Mouse (Mus musculus) CH12.LX (cell line): ENCODE measurements around the gene Cenpu. TPM values are rescaled to one million over a fixed set of nuclear protein-coding genes. Genes with fewer than 3 reads are reported as not detected.

Experiments used
- DNase-seq: peaks from one replicate; pipeline ENCODE4 v3.0.0-alpha.2; 2013; ENCODE audit errors: extremely low read depth
- H3K27ac ChIP-seq: 2 replicates; pipeline ENCODE4 v1.5.1; 2012; ENCODE audit warnings: low read depth, mild to moderate bottlenecking, control low read depth, moderate library complexity; ENCODE audit not compliant: insufficient read depth
- H3K27me3 ChIP-seq: replicated peaks from 2 replicates; pipeline ENCODE3; 2012; ENCODE audit warnings: inconsistent platforms
- H3K36me3 ChIP-seq, 2 experiments: replicated peaks in 1 of 2; 2 replicates each; pipeline versions ENCODE3 to v1.6.1; 2012; ENCODE audit warnings: inconsistent platforms in 1 of 2, low read length in 1 of 2, mild to moderate bottlenecking in 1 of 2, mixed read lengths in 1 of 2, moderate library complexity in 1 of 2; ENCODE audit not compliant: control insufficient read depth in 1 of 2, insufficient read depth in 1 of 2
- H3K4me1 ChIP-seq, 2 experiments: 2 replicates each; pipeline ENCODE4 v1.6.1; 2012; ENCODE audit warnings: inconsistent platforms in 1 of 2, moderate library complexity in 1 of 2; ENCODE audit not compliant: insufficient read depth in 2 of 2, control insufficient read depth in 1 of 2
- H3K4me2 ChIP-seq: 2 replicates; pipeline ENCODE4 v1.6.1; 2012; ENCODE audit warnings: low read depth, mild to moderate bottlenecking, control low read depth; ENCODE audit not compliant: poor library complexity, insufficient read depth, severe bottlenecking
- H3K4me3 ChIP-seq, 3 experiments: fragments of 150-350 bp in 1 of 3; sonication (generic) in 1 of 3; replicated peaks in 1 of 3; 2 replicates each; pipeline versions ENCODE3 to v1.5.1; 2011 to 2012; ENCODE audit warnings: low read depth in 2 of 3, low read length in 2 of 3, mild to moderate bottlenecking in 2 of 3, moderate library complexity in 2 of 3, control low read depth in 1 of 3, improper control_type of control experiment in 1 of 3, inconsistent platforms in 1 of 3, mixed read lengths in 1 of 3; ENCODE audit not compliant: poor library complexity in 1 of 3
- H3K79me2 ChIP-seq: replicated peaks from 2 replicates; pipeline ENCODE4 v1.6.1; 2012; ENCODE audit warnings: mild to moderate bottlenecking, moderate library complexity; ENCODE audit not compliant: control insufficient read depth, poor library complexity, insufficient read depth, severe bottlenecking; ENCODE audit errors: extremely low read depth
- H3K9ac ChIP-seq: 2 replicates; pipeline ENCODE4 v1.6.1; 2012; ENCODE audit warnings: low read depth, mild to moderate bottlenecking, control low read depth, moderate library complexity; ENCODE audit not compliant: insufficient read depth
- H3K9me3 ChIP-seq: replicated peaks from 2 replicates; pipeline ENCODE3; 2012; ENCODE audit warnings: low read length, inconsistent platforms, mixed read lengths
- BHLHE40 ChIP-seq: IDR thresholded peaks from 2 replicates; pipeline ENCODE4 v1.6.1; 2011; ENCODE audit warnings: mild to moderate bottlenecking, low read depth, low read length, improper control_type of control experiment
- CHD1 ChIP-seq: IDR thresholded peaks from 2 replicates; pipeline ENCODE4 v1.6.1; 2012; ENCODE audit warnings: low read depth, low read length, improper control_type of control experiment, inconsistent platforms
- CHD2 ChIP-seq: IDR thresholded peaks from 2 replicates; pipeline ENCODE4 v1.6.1; 2011; ENCODE audit warnings: low read length, improper control_type of control experiment
- CTCF ChIP-seq, 2 experiments: IDR thresholded peaks in 1 of 2; conservative IDR thresholded peaks in 1 of 2; 2 replicates each; pipeline ENCODE4 v1.5.1; 2011 to 2012; ENCODE audit warnings: low read depth in 2 of 2, low read length in 2 of 2, improper control_type of control experiment in 1 of 2, inconsistent platforms in 1 of 2, mild to moderate bottlenecking in 1 of 2, moderate library complexity in 1 of 2
- E2F4 ChIP-seq: IDR thresholded peaks from 2 replicates; pipeline ENCODE4 v1.6.1; 2011; ENCODE audit warnings: low read depth, low read length, improper control_type of control experiment; ENCODE audit not compliant: insufficient replicate concordance
- ELF1 ChIP-seq: IDR thresholded peaks from 2 replicates; pipeline ENCODE4 v1.6.1; 2014; ENCODE audit warnings: low read depth, mild to moderate bottlenecking, inconsistent platforms, low read length, improper control_type of control experiment
- EP300 ChIP-seq: IDR thresholded peaks from 2 replicates; pipeline ENCODE4 v1.6.1; 2011; ENCODE audit warnings: low read length, improper control_type of control experiment
- ETS1 ChIP-seq: conservative IDR thresholded peaks from 2 replicates; pipeline ENCODE4 v1.6.1; 2012; ENCODE audit warnings: low read depth, mild to moderate bottlenecking, inconsistent platforms, low read length, improper control_type of control experiment, moderate library complexity
- GABPA ChIP-seq: IDR thresholded peaks from 2 replicates; pipeline ENCODE4 v1.6.1; 2012; ENCODE audit warnings: low read depth, low read length, improper control_type of control experiment, inconsistent platforms; ENCODE audit not compliant: insufficient replicate concordance
- HCFC1 ChIP-seq: IDR thresholded peaks from 2 replicates; pipeline ENCODE4 v1.6.1; 2012; ENCODE audit warnings: low read depth, mild to moderate bottlenecking, inconsistent platforms, low read length, improper control_type of control experiment
- IRF4 ChIP-seq: IDR thresholded peaks from 2 replicates; pipeline ENCODE4 v1.6.1; 2014; ENCODE audit warnings: low read depth, mild to moderate bottlenecking, inconsistent platforms, low read length, improper control_type of control experiment
- JUN ChIP-seq: IDR thresholded peaks from 2 replicates; pipeline ENCODE4 v1.6.1; 2011; ENCODE audit warnings: low read depth, mild to moderate bottlenecking, low read length, improper control_type of control experiment, moderate library complexity; ENCODE audit not compliant: insufficient read depth
- JUND ChIP-seq: conservative IDR thresholded peaks from 2 replicates; pipeline ENCODE4 v1.6.1; 2011; ENCODE audit warnings: low read depth, low read length, improper control_type of control experiment
- KAT2A ChIP-seq: IDR thresholded peaks from 2 replicates; pipeline ENCODE4 v1.6.1; 2012; ENCODE audit warnings: low read length, improper control_type of control experiment, inconsistent platforms; ENCODE audit not compliant: insufficient replicate concordance
- MAFK ChIP-seq: IDR thresholded peaks from 2 replicates; pipeline ENCODE4 v1.6.1; 2011; ENCODE audit warnings: low read length, improper control_type of control experiment; ENCODE audit not compliant: insufficient replicate concordance
- MAX ChIP-seq: IDR thresholded peaks from 2 replicates; pipeline ENCODE4 v1.6.1; 2011; ENCODE audit warnings: low read length, improper control_type of control experiment
- MAZ ChIP-seq: IDR thresholded peaks from 2 replicates; pipeline ENCODE4 v1.6.1; 2012; ENCODE audit warnings: low read depth, mild to moderate bottlenecking, inconsistent platforms, low read length, improper control_type of control experiment, moderate library complexity
- MEF2A ChIP-seq: IDR thresholded peaks from 2 replicates; pipeline ENCODE4 v1.6.1; 2014; ENCODE audit warnings: low read depth, mild to moderate bottlenecking, inconsistent platforms, low read length, improper control_type of control experiment, borderline replicate concordance
- MXI1 ChIP-seq: IDR thresholded peaks from 2 replicates; pipeline ENCODE4 v1.6.1; 2011; ENCODE audit warnings: mild to moderate bottlenecking, low read depth, low read length, improper control_type of control experiment
- MYC ChIP-seq: IDR thresholded peaks from 2 replicates; pipeline ENCODE4 v1.6.1; 2011; ENCODE audit warnings: low read depth, mild to moderate bottlenecking, improper control_type of control experiment, low read length
- NELFE ChIP-seq: IDR thresholded peaks from 2 replicates; pipeline ENCODE4 v1.6.1; 2011; ENCODE audit warnings: low read depth, low read length, improper control_type of control experiment
- NRF1 ChIP-seq: IDR thresholded peaks from 2 replicates; pipeline ENCODE4 v1.6.1; 2014; ENCODE audit warnings: low read depth, mild to moderate bottlenecking, inconsistent platforms, low read length, improper control_type of control experiment, moderate library complexity
- PAX5 ChIP-seq: IDR thresholded peaks from 2 replicates; pipeline ENCODE4 v1.6.1; 2012; ENCODE audit warnings: low read length, inconsistent platforms, mixed read lengths
- POLR2A ChIP-seq: IDR thresholded peaks from 2 replicates; pipeline ENCODE4 v1.6.1; 2011; ENCODE audit warnings: low read depth, mild to moderate bottlenecking, improper control_type of control experiment, low read length
- POLR2AphosphoS2 ChIP-seq: IDR thresholded peaks from 2 replicates; pipeline ENCODE4 v1.6.1; 2011; ENCODE audit warnings: low read depth, low read length, improper control_type of control experiment
- RAD21 ChIP-seq: IDR thresholded peaks from 2 replicates; pipeline ENCODE4 v1.6.1; 2011; ENCODE audit warnings: low read depth, mild to moderate bottlenecking, low read length, improper control_type of control experiment, moderate library complexity
- RCOR1 ChIP-seq: conservative IDR thresholded peaks from 2 replicates; pipeline ENCODE4 v1.6.1; 2012; ENCODE audit warnings: low read depth, mild to moderate bottlenecking, inconsistent platforms, low read length, improper control_type of control experiment
- SIN3A ChIP-seq: IDR thresholded peaks from 2 replicates; pipeline ENCODE4 v1.6.1; 2012; ENCODE audit warnings: low read length, improper control_type of control experiment, inconsistent platforms
- SMC3 ChIP-seq: IDR thresholded peaks from 2 replicates; pipeline ENCODE4 v1.6.1; 2011; ENCODE audit warnings: low read depth, low read length, improper control_type of control experiment
- TBP ChIP-seq: conservative IDR thresholded peaks from 2 replicates; pipeline ENCODE4 v1.6.1; 2011; ENCODE audit warnings: low read depth, low read length, improper control_type of control experiment
- TCF12 ChIP-seq: IDR thresholded peaks from 2 replicates; pipeline ENCODE4 v1.6.1; 2014; ENCODE audit warnings: low read depth, mild to moderate bottlenecking, inconsistent platforms, low read length, improper control_type of control experiment
- UBTF ChIP-seq: IDR thresholded peaks from 2 replicates; pipeline ENCODE4 v1.6.1; 2012; ENCODE audit warnings: low read depth, mild to moderate bottlenecking, inconsistent platforms, low read length, improper control_type of control experiment, moderate library complexity
- USF1 ChIP-seq: IDR thresholded peaks from 2 replicates; pipeline ENCODE4 v1.6.1; 2014; ENCODE audit warnings: low read depth, mild to moderate bottlenecking, inconsistent platforms, low read length, improper control_type of control experiment
- USF2 ChIP-seq: conservative IDR thresholded peaks from 2 replicates; pipeline ENCODE4 v1.6.1; 2011; ENCODE audit warnings: low read depth, low read length, improper control_type of control experiment
- ZC3H11A ChIP-seq: IDR thresholded peaks from 2 replicates; pipeline ENCODE4 v1.6.1; 2012; ENCODE audit warnings: low read depth, mild to moderate bottlenecking, inconsistent platforms, low read length, improper control_type of control experiment
- ZKSCAN1 ChIP-seq: IDR thresholded peaks from 2 replicates; pipeline ENCODE4 v1.6.1; 2012; ENCODE audit warnings: low read depth, inconsistent platforms, low read length, improper control_type of control experiment, borderline replicate concordance
- ZMIZ1 ChIP-seq: IDR thresholded peaks from 2 replicates; pipeline ENCODE4 v1.6.1; 2012; ENCODE audit warnings: low read depth, mild to moderate bottlenecking, inconsistent platforms, low read length, improper control_type of control experiment
- ZNF384 ChIP-seq: IDR thresholded peaks from 2 replicates; pipeline ENCODE4 v1.6.1; 2012; ENCODE audit warnings: low read depth, low read length, improper control_type of control experiment, inconsistent platforms
- dilution Hi-C: fragments of 300-500 bp; cut with MboI; formaldehyde crosslinking; loops from 2 replicates; pipeline ENCODE4 v1.14.3; 2020; ENCODE audit warnings: low sequenced_read_pairs; ENCODE audit not compliant: extremely low pct_unique_long_range_greater_than_20kb, extremely low pct_ligation_motif_present
- in situ Hi-C: fragments of 300-500 bp; cut with MboI; formaldehyde crosslinking; loops from 3 replicates; pipeline ENCODE4 v1.14.3; 2019; ENCODE audit warnings: low sequenced_read_pairs, low pct_ligation_motif_present, low pct_unique_long_range_greater_than_20kb, mixed read lengths
- polyA plus RNA-seq: library from polyadenylated mRNA; unstranded; fragments of >175 nt; gene quantifications from 2 replicates; pipeline ENCODE4 v1.2.1, GENCODE M21; 2012; ENCODE audit warnings: low read depth; ENCODE audit not compliant: insufficient read length
- total RNA-seq, 2 experiments: library from RNA; depleted of rRNA; stranded (reverse); fragments of 300-350 nt in 1 of 2; fragments of >200 nt in 1 of 2; gene quantifications; 2 replicates each; pipeline ENCODE4 v1.2.3; 2012 to 2014

Gene Cenpu
- total RNA-seq (2012; rRNA removed) (7.8 and 16.7 TPM in 2 replicates), total RNA-seq (2014; rRNA removed) (26.8 and 32.4 TPM in 2 replicates), polyA plus RNA-seq (27.7 and 28.3 TPM in 2 replicates)

DNA sequence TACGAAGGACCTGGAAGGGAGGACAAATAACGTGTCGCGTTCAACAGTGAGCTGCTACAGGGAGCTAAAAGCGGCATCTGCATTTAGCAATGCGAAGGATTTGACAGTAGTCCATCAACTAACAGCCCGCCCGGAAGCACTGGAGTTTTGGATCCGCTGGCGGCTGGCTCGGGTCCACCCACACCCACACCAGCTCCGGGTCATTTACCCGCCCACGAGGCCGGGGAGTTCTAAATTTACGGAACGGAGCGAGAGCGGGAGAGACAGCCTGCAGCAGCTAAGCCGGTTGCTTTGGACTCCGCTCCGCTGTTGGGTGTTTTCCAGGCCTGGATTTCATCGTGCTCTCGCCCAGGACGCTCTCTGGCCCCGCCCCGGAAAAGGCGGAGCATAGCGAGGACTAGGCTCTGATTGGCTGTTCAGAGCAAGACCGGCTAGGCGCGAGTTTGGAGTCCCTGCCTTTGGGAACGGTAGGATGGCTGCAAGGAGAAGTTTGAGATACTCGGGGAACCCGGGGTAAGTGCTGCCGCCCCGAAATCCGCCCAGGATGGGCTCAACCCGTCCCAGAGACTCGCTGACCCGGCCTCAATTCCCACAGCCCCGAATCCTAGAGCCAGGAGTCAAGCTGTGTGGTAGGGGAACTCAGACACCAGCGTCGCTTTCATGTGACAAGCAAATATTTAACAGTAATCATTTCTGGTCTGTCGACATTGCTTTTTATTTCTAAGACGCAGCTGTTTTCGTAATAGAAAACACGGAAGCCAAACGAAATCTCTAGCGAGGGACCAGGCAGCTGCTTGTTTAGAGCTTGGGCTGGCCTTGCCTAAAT lies at the start of gene Cenpu:
Cenpu (plus strand) TSS at position 414 of the 826 bp plus-strand sequence.
- no peaks in the 10 kb centered on the region; the same call in 1 of the 2 replicates for H3K79me2 ChIP-seq
- H3K36me3 ChIP-seq, result peaks cover 2 to 19% of the 10 kb centered on the region in 2 experiments
- H3K27ac ChIP-seq, result no peak within 1 kb of the TSS
- H3K27me3 ChIP-seq, result no peaks in the 10 kb centered on the region
- in situ Hi-C loops (loop anchor here (25.0 kb wide), 1 partner anchor 835 kb away; no protein-coding TSS in a partner anchor), dilution Hi-C loops (no loop called here)
- H3K9me3 ChIP-seq, result no peaks in the 10 kb centered on the region
- DNase-seq, result peak; percentile 99
- peaks cover 4 to 44% of the 10 kb centered on the region in 2 experiments for H3K4me1 ChIP-seq
- TF ChIP-seq POLR2AphosphoS2, result no peak
- no peak for TF ChIP-seq ZKSCAN1
- TF ChIP-seq BHLHE40, result no peak
- no peak for TF ChIP-seq RCOR1
- TF ChIP-seq E2F4, result peak; percentile 91; the same call in 1 of the 2 replicates
- TF ChIP-seq KAT2A, result peak; percentile 81; the same call in 1 of the 2 replicates
- peak; percentile 85 for TF ChIP-seq NELFE
- no peak for TF ChIP-seq SMC3
- peak; percentile 81; the same call in 1 of the 2 replicates for TF ChIP-seq CHD2
- TF ChIP-seq ZMIZ1, result peak; percentile 53; the same call in 1 of the 2 replicates
- no peak for TF ChIP-seq JUND
- TF ChIP-seq IRF4, result peak; percentile 69
- TF ChIP-seq JUN, result peak; percentile 39; the same call in 1 of the 2 replicates
- TF ChIP-seq ELF1, result peak; percentile 86
- no peak for TF ChIP-seq ZNF384
- TF ChIP-seq MAX, result peak; percentile 23; the same call in 1 of the 2 replicates
- no peak for TF ChIP-seq MAFK
- no peak for TF ChIP-seq CHD1
- TF ChIP-seq MAZ, result no peak
- TF ChIP-seq ETS1, result no peak
- TF ChIP-seq MYC, result 0 out of 2 replicates have a peak, but pooled peaks have one; percentile 73
- no peak for TF ChIP-seq CTCF (conservative IDR thresholded peaks at IDR 0.05 in 1 of 2, IDR thresholded peaks at IDR 0.05 in 1 of 2; ENCODE audit: low read depth in 2 of 2, low read length in 2 of 2)
- TF ChIP-seq USF1, result no peak
- peak; percentile 94 for TF ChIP-seq TCF12
- TF ChIP-seq EP300, result no peak
- TF ChIP-seq TBP, result peak; percentile 96
- TF ChIP-seq NRF1, result no peak
- peak; percentile 99 for TF ChIP-seq SIN3A
- TF ChIP-seq PAX5, result no peak
- TF ChIP-seq UBTF, result no peak
- TF ChIP-seq HCFC1, result peak; percentile 90
- TF ChIP-seq POLR2A, result peak; percentile 95
- peak; percentile 66 for TF ChIP-seq USF2
- TF ChIP-seq MEF2A, result peak; percentile 85
- TF ChIP-seq MXI1, result peak; percentile 82
- TF ChIP-seq RAD21, result no peak
- no peak for TF ChIP-seq ZC3H11A
- no peak; the same call in 1 of the 2 replicates for TF ChIP-seq GABPA
- peak within 1 kb of the TSS; percentile 69 for H3K9ac ChIP-seq
- H3K4me2 ChIP-seq, result peak within 1 kb of the TSS; percentile 77
- H3K4me3 ChIP-seq, result peak within 1 kb of the TSS; percentile 74 to 83 (median 83)
